Mouse (Mus musculus) mouse embryonic stem cell (cell line): Measurements from ENCODE around the gene Sacs.
"Not testable (repeated sequence)": the region's sequence is repeated elsewhere in the genome, so short reads cannot be mapped to it uniquely, and the experiment has no call there.

Experiments
- in situ Hi-C, 2 experiments: fragments of 300-500 bp; cut with MboI; formaldehyde crosslinking; loops; 1 replicate in 1 of 2; 3 replicates in 1 of 2; pipeline ENCODE4 v1.14.3; 2019 to 2020; ENCODE audit warnings: low sequenced_read_pairs in 2 of 2, low pct_unique_long_range_greater_than_20kb in 1 of 2, mixed read lengths in 1 of 2; ENCODE audit not compliant: unreplicated experiment in 1 of 2

Sacs gene

GRCm38 (mm10) chr14:61154900-61155585, 16.8 kb downstream of the Sacs start:
- in situ Hi-C loops = no loop called here

GRCm38 (mm10) chr14:61155687-61156086, 17.4 kb downstream of the Sacs start:
- in situ Hi-C loops = no loop called here

GRCm38 (mm10) chr14:61157426-61157825, 19.2 kb downstream of the Sacs start:
- in situ Hi-C loops = not testable (repeated sequence)

- in situ Hi-C loops = no loop called here
Measured at GRCm38 (mm10) chr14:61160920-61161319, 22.7 kb downstream of the Sacs start.

GRCm38 (mm10) chr14:61161367-61162334, 23.4 kb downstream of the Sacs start:
- in situ Hi-C loops = no loop called here

- in situ Hi-C loops = no loop called here
Measured at GRCm38 (mm10) chr14:61164461-61164860, 26.2 kb downstream of the Sacs start.

- in situ Hi-C loops = no loop called here
Measured at GRCm38 (mm10) chr14:61165929-61166328, 27.7 kb downstream of the Sacs start.

GRCm38 (mm10) chr14:61171261-61171970, 33.2 kb downstream of the Sacs start:
- in situ Hi-C loops = no loop called here

- in situ Hi-C loops = no loop called here
Measured at GRCm38 (mm10) chr14:61172548-61173158, 34.4 kb downstream of the Sacs start.

GRCm38 (mm10) chr14:61173229-61173628, 35.0 kb downstream of the Sacs start:
- in situ Hi-C loops = no loop called here

- in situ Hi-C loops = no loop called here
Measured at GRCm38 (mm10) chr14:61191904-61192303, 53.6 kb downstream of the Sacs start.

- in situ Hi-C loops = no loop called here
Measured at GRCm38 (mm10) chr14:61192326-61192725, 54.1 kb downstream of the Sacs start.

GRCm38 (mm10) chr14:61194416-61194815, 56.2 kb downstream of the Sacs start:
- in situ Hi-C loops = no loop called here

- in situ Hi-C loops = no loop called here
Measured at GRCm38 (mm10) chr14:61210111-61210510, 71.9 kb downstream of the Sacs start.

GRCm38 (mm10) chr14:61211754-61212153, 73.5 kb downstream of the Sacs start:
- in situ Hi-C loops = no loop called here

GRCm38 (mm10) chr14:61221166-61221565, 82.9 kb downstream of the Sacs start:
- in situ Hi-C loops = no loop called here

GRCm38 (mm10) chr14:61222506-61222905, 84.2 kb downstream of the Sacs start:
- in situ Hi-C loops = no loop called here

GRCm38 (mm10) chr14:61223740-61224139, 85.5 kb downstream of the Sacs start:
- in situ Hi-C loops = no loop called here
